Mouse (Mus musculus) spleen, adult 12 weeks (tissue): ENCODE data around the gene Mmrn1.

Source experiments
- DNase-seq: peaks from one replicate; pipeline ENCODE4 v3.0.0; 2022; ENCODE audit warnings: low spot score

The Mmrn1 gene

DNA sequence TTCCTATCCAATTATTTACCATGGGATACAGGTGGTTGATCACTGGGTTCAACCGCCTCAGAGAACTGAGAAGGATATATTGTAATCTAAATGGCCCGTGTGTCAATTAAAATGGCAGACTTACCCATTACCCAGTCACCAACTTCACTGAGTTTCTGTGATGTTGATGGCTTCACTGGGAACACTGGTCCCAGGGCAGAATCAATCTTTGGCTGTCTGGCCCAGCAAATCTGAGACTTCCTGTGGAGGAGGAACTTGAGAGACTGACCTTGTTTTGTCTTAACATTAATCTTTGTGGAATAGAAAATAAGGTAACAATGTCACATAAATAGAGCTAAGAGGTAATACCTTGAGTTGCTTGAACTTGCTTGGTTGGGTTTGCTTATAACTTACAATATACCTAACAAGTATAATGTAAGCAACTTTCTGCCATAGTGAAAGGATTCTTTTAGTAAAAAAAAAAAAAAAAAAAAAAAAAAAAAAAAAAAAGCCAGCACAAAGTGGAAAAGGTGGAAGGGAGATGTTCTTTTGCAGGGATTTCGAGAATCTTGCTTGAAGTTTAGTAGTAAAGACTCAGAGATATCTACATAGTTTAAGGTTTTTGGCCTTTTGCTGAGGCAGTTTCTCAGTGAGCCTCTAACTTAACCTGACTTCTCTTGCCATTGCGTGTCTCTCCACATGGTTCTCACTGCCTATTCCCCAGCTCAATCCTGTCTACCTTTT, 68.8 kb downstream of the Mmrn1 start:
- no peak for DNase-seq

GRCm38 (mm10) chr6:60994114-60994513, 69.3 kb downstream of the Mmrn1 start:
- no peak for DNase-seq

- DNase-seq: no peak
These were observed 69.7 kb downstream of the Mmrn1 start for GRCm38 (mm10) chr6:60994521-60994920.

DNA sequence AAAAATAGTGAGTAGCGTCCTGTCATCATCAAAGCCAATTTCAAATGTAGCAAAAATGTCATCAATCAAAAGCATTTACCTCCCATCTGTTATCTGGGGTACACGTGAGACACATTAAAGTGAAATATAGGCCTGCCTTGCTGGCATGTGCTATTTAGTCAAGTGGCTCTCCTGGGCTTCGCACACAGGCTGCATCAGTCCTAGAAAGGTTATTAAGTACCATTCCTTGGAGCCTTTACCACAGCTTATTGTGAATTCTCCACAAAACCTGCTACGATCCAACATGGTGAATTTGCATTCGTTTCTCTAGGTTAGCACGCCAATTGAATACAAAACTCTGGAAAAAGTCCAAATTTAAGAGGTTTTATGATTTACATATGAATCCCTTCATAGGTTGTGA, 70.8 kb downstream of the Mmrn1 start:
- DNase-seq: no peak

GRCm38 (mm10) chr6:60996328-60996727, 71.6 kb downstream of the Mmrn1 start:
- DNase-seq: no peak

DNA sequence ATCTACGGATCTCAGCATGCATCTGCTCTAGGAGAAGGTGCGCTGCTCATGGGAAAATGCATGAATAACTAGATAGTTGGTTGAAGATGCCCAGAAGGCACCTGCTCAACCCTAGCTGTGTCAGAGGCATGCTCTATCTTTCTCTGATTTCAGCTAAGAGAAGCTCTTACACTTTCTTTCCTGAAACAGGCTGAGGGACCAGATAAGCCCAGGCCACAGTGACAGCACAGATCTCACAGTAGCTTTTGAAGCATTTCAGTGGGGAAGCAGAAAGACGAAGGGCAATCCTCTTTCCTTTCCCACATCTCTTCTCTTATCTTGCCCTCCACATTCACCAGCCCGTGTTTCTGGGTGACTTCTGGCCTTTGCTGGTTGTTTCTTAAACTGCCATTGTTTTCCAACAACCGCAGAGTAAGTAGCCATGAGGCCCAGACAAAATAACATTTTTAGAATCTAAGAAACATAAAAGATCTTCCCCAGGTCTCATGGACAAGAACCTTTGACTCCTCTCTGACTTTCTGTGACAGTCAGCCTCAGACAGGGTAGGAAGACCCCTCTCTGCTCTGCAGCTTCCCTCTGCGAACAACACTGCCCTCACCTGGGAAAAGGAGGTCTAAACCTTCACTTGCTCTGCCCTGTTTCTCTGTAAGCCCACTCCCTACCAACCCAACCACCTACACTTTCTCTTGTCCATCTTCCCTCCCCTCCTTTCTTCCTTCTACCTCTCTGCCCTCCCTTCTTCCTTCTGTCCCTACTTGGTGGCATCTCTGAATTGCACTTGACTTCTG, 76.4 kb downstream of the Mmrn1 start:
- DNase-seq: no peak

- DNase-seq: no peak
These were observed 79.4 kb downstream of the Mmrn1 start for GRCm38 (mm10) chr6:61003916-61004765.

DNA sequence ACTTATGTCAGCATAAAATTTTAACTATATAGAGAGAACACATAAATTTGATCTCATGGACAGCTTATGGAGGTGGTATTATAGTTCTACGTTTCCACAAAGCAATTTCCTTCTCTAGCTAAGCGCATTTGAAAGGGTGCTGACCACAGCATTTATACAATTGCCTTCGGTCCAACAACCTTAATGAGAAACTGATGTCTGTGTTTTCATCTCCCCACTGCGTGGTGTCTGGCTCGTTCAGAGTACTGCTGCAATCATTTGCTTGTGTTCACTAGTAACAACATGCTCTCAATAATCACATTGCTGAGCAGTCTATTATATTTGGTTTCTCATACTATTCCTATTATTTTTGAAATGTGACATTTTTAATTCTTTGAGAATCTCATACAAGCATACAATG, 89.0 kb downstream of the Mmrn1 start:
- no peak for DNase-seq

- no peak for DNase-seq
These were observed 94.9 kb downstream of the Mmrn1 start for GRCm38 (mm10) chr6:61019689-61020088.

DNA sequence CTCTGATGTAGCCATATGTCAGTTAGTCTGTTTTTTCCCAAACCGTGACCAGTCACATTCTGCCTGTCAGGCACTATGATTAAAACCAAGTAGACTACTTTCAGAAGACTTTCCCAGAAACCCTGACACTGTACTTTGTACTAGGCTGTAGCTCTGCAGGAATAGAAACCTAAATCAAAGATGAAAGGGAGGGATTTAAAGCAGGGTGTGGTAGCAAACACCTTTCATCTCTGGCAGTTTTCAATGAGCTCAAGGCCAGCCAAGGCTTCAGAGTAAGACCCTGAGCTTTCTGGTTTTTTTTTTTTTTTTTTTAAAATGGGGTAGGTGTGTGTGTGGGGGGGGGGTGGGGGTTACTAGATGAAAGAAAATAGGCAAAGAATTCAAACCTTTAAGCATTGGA, 96.2 kb downstream of the Mmrn1 start:
- DNase-seq: no peak

DNA sequence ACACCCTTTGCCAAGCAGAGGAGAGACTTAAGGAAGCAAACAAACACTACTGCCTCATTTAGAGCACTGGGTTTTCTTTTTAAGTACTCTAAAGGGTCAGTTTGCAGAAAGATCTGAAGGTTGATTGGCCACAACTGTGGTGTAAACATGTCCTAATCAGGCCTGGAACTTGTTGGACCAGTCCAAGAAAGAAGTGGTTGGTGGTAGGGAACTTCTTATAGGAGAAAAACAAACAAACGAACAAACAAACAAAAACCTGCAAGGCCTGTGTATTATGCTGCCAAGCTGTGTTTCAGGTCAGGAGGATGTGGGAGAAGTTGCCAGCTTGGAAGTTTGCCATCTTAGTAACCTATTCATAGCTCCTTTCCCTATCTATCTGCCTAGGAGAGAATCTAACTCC, 108.5 kb downstream of the Mmrn1 start:
- DNase-seq: no peak
